Mouse (Mus musculus): ENCODE data around the gene Olfr469. TPM values are rescaled to one million over a fixed set of nuclear protein-coding genes. Genes with fewer than 3 reads are reported as not detected.
A peak's percentile ranks its signal among the peaks of the same experiment; 100 is the strongest.
"Not testable (repeated sequence)": the region's sequence is repeated elsewhere in the genome, so short reads cannot be mapped to it uniquely, and the experiment has no call there.

Gene Olfr469
- polyA plus RNA-seq (2015; fragmentation: Nextera tagmentation; extraction: Ambion mirVana) = not detected in 2 replicates

DNA sequence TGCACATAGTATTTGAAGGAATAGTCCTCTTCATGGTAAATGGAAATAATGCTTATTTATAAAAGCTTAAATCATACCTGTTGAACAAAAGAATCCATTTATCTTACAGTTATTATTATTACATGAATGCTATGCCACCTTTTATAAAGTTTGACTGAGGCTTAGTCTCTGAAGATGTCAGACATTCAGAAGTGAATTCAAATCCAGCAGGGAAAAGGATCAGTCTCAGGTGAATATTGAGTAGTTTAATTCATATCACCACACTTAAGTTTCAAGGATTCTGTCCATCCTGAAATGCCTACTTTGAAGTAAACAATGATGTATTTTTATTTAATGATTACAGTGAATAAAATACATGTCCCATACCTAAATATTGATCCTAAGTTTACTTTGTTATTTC is at the start of gene Olfr469:
Gene Olfr469, minus strand, starts transcription at position 101 of the 400 bp plus-strand sequence.
- not testable (repeated sequence) for H3K9ac ChIP-seq; H3K27me3 ChIP-seq (replicated peaks); H3K4me1 ChIP-seq; H3K9me3 ChIP-seq; H3K27ac ChIP-seq; H3K4me2 ChIP-seq; ATAC-seq (ENCODE audit: insufficient read depth, low FRiP score, low read depth); H3K36me3 ChIP-seq; H3K4me3 ChIP-seq (replicated peaks)

DNA sequence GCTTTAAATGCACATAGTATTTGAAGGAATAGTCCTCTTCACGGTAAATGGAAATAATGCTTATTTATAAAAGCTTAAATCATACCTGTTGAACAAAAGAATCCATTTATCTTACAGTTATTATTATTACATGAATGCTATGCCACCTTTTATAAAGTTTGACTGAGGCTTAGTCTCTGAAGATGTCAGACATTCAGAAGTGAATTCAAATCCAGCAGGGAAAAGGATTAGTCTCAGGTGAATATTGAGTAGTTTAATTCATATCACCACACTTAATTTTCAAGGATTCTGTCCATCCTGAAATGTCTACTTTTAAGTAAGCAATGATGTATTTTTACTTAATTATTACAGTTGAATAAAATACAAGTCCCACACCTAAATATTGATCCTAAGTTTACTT is 22.0 kb upstream of the Olfr469 start, which contains the start of gene Olfr470:
Gene Olfr470, minus strand, starts transcription at position 101 of the 400 bp plus-strand sequence.
- H3K27me3 ChIP-seq (replicated peaks); H3K27ac ChIP-seq; ATAC-seq (ENCODE audit: insufficient read depth, low FRiP score, low read depth); H3K36me3 ChIP-seq; H3K9ac ChIP-seq; H3K4me1 ChIP-seq; H3K4me3 ChIP-seq (replicated peaks); H3K9me3 ChIP-seq; H3K4me2 ChIP-seq: not testable (repeated sequence)
- 64% methylated on average over 1 of the region's 1 CpGs for WGBS

DNA sequence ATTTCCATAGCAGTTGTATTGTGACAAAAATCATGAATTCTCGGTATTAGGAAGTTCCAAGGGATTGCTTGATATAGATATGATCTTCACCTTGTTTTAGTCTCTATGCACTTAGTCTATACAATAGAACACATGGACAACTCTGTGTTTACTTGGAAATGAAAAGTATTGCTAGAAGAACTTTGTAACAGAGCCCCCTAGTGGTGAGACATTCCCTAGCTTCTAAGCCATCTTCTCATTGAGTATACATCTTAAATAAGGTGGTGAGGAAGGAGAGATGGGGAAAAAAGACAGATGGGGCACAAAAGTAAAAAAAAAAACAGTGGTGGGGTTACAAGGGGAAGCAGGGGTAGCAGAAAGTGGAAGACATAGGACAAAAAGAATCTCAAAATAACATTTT is 16.4 kb upstream of the Olfr469 start:
- Histone ChIP-seq H3K4me1 (no peaks in the 10 kb centered on the region), H3K27me3 (replicated peaks) (no peaks in the 10 kb centered on the region), H3K36me3 (no peaks in the 10 kb centered on the region), H3K4me2 (no peak overlapping the region), H3K9me3 (no peaks in the 10 kb centered on the region), H3K27ac (no peak overlapping the region), H3K9ac (no peak overlapping the region), H3K4me3 (replicated peaks) (no peak overlapping the region)
- ATAC-seq (ENCODE audit: insufficient read depth, low FRiP score, low read depth) = no peak
- WGBS = 79% methylated on average over 1 of the region's 1 CpGs

DNA sequence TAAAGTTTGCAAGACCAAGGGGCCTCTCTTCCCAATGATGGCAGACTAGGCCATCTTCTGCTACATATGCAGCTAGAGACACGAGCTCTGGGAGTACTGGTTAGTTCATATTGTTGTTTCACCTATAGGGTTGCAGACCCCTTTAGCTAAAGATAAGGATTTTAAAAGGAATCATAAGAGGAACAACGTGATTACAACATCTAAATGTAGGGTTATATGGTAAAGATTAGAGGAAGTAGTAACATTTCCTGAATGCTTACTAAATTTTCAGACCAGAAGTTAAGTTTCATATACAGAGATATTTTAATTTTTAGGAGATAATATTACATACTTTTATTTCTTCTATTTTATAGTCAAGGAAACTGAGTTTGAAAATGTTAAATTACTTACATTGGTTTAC is 1.5 kb downstream of the Olfr469 start:
- H3K9me3 ChIP-seq; H3K36me3 ChIP-seq; H3K4me3 ChIP-seq (replicated peaks); H3K4me1 ChIP-seq; H3K27me3 ChIP-seq (replicated peaks); H3K9ac ChIP-seq; H3K27ac ChIP-seq; H3K4me2 ChIP-seq; ATAC-seq (ENCODE audit: insufficient read depth, low FRiP score, low read depth): not testable (repeated sequence)
- WGBS = 63% methylated on average over 2 of the region's 2 CpGs

DNA sequence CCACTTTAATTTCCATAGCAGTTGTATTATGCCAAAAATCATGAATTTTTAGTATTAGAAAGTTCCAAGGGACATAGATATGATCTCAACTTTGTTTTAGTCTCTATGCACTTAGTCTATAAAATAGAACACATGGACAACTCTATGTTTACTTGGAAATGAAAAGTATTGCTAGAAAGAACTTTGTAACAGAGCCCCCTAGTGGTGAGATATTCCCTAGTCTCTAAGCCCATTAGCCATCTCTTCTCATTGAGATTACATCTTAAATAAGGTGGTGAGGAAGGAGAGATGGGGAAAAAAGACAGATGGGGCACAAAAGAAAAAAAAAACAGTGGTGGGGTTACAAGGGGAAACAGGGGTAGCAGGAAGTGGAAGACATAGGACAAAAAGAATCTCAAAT is 5.9 kb downstream of the Olfr469 start:
- Histone ChIP-seq H3K4me1 (no peaks in the 10 kb centered on the region), H3K27ac (no peak overlapping the region), H3K27me3 (replicated peaks) (no peaks in the 10 kb centered on the region), H3K36me3 (no peaks in the 10 kb centered on the region), H3K4me2 (no peak overlapping the region), H3K9ac (no peak overlapping the region), H3K4me3 (replicated peaks) (no peak overlapping the region), H3K9me3 (no peaks in the 10 kb centered on the region)
- ATAC-seq (ENCODE audit: insufficient read depth, low FRiP score, low read depth) = no peak

DNA sequence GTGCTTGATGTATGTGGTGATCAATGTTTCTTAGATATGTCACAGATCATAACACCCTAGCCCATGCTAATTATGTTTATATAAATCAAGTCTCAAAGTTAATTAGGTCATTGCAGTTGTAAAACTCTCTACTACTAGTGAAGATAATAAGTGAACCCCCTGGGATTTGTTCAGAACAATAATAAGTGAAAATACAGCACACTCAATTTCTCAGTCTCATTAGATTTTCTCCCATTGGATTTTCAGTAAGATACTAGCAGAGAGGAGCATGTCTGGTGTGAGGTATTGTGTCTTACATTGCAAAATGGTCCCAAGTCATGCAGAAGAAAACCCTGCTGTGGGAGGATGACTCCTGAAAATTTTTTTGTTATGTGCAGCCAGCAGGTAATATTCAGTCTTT is 13.4 kb downstream of the Olfr469 start, which contains the start of gene Olfr467:
Gene Olfr467, plus strand, starts transcription at position 301 of the 400 bp plus-strand sequence.
- no peak for ATAC-seq (ENCODE audit: insufficient read depth, low FRiP score, low read depth)
- Histone ChIP-seq H3K27me3 (replicated peaks) (no peaks in the 10 kb centered on the region), H3K9ac (no peak within 1 kb of the TSS), H3K4me1 (no peaks in the 10 kb centered on the region), H3K36me3 (no peaks in the 10 kb centered on the region), H3K9me3 (no peaks in the 10 kb centered on the region), H3K4me3 (replicated peaks) (no peak within 1 kb of the TSS), H3K4me2 (no peak within 1 kb of the TSS), H3K27ac (no peak within 1 kb of the TSS)

DNA sequence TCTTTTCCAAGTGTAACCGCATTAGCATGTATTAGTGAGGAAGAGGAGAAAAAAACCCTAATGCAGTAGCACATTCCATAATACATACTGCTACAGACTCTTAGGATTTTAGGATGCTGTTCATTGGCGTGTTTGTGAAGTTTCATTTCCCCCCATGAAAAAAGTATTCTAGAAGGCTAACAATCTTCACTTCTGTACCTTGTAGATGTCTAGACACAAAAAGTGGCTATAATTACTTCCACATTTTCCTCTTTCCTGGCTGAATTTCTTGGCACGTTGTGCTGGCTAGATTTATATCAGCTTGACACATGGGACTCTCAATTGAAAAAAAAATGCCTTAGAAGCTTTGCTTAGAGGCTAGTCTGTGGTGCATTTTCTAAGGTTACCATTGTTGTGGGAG is 23.2 kb downstream of the Olfr469 start:
- no peaks in the 10 kb centered on the region for H3K4me1 ChIP-seq
- no peaks in the 10 kb centered on the region for H3K27me3 ChIP-seq (replicated peaks)
- H3K27ac ChIP-seq = no peak overlapping the region
- no peak overlapping the region for H3K9ac ChIP-seq
- no peak for ATAC-seq (ENCODE audit: insufficient read depth, low FRiP score, low read depth)
- H3K4me2 ChIP-seq = no peak overlapping the region
- H3K9me3 ChIP-seq = no peaks in the 10 kb centered on the region
- WGBS = 65% methylated on average over 3 of the region's 3 CpGs
- H3K36me3 ChIP-seq = no peaks in the 10 kb centered on the region
- H3K4me3 ChIP-seq (replicated peaks) = no peak overlapping the region

DNA sequence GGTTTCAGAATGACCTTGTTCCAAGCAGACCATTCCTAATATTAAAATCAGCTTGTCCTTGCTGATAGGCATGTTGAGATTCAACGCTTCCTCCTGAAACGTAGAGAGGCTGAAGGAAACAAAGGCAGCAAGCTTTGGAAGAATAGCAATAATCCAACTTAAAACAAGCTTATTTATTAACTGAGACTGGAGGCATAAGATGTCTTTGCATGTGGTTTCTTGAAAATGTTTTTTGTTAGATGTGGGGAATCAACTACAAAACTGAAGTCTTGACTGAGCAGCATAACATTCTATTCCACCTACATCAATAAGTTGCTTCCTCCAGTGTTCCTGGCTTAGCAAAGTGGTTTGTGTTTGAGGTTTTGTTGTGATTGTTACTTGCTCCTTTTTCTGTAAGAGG is 24.2 kb downstream of the Olfr469 start, which contains the start of gene Ovch2:
Gene Ovch2, minus strand, starts transcription at position 101 of the 400 bp plus-strand sequence.
- Histone ChIP-seq H3K27me3 (replicated peaks) (no peaks in the 10 kb centered on the region), H3K4me2 (no peak within 1 kb of the TSS), H3K4me3 (replicated peaks) (no peak within 1 kb of the TSS), H3K36me3 (no peaks in the 10 kb centered on the region), H3K9me3 (no peaks in the 10 kb centered on the region), H3K9ac (no peak within 1 kb of the TSS), H3K27ac (no peak within 1 kb of the TSS), H3K4me1 (no peaks in the 10 kb centered on the region)
- 82% methylated on average over 2 of the region's 2 CpGs for WGBS
- ATAC-seq (ENCODE audit: insufficient read depth, low FRiP score, low read depth) = no peak

DNA sequence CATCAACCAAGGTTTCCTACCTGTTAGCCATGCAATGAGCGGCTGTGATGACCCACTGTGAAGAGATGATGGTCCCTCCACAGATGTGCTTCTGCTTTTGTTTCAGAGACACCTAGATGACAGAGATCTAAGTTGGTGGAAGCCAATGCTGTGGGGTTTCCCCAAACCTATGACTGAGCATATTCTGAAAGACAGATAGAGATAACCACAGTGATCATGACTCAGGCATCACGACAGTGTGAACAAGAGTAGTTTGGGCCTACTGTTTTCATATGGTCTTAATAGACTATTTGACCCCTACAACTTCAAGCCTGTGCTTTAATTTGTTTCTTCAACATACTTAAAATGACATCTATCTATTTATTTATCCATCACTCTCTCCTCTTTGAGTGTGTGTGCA is 28.8 kb downstream of the Olfr469 start:
- WGBS = 89% methylated on average over 2 of the region's 2 CpGs
- H3K36me3 ChIP-seq = no peaks in the 10 kb centered on the region
- no peak for ATAC-seq (ENCODE audit: insufficient read depth, low FRiP score, low read depth)
- H3K4me3 ChIP-seq (replicated peaks) = no peak overlapping the region
- H3K4me2 ChIP-seq = no peak overlapping the region
- H3K9ac ChIP-seq = no peak overlapping the region
- no peaks in the 10 kb centered on the region for H3K4me1 ChIP-seq
- no peaks in the 10 kb centered on the region for H3K27me3 ChIP-seq (replicated peaks)
- no peaks in the 10 kb centered on the region for H3K9me3 ChIP-seq
- H3K27ac ChIP-seq = no peak overlapping the region

DNA sequence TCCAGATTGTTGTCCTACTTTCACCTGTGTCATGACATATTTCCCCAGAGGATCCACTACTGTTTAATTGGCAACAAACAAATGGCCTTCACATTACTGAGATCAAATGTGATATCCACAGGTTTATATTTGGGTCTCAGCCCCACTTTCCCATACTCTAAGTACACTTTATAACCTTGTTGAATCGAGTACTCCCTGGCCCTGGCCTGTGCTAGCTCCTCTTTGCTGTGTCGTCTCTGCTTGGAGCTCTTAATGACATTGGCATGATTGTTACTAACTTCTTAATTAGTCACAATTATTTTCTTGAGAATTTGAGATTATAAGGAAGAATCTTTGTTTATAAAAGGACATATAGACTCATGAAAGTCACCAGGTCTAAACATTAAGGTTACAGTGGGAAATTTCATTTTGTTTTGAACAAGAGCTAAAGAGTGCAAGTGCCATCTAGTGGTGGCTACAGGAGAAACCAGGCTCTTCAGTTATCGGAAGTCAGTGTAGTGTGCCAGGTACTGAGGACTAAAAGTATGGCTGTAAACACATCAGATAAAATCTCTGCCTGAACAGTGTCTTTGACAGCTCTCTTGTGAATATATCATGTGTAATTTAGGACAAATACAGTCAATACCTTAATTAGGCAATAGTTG is 37.2 kb downstream of the Olfr469 start:
- Histone ChIP-seq H3K4me3 (replicated peaks) (no peak overlapping the region), H3K4me1 (no peaks in the 10 kb centered on the region), H3K27ac (no peak overlapping the region), H3K9me3 (no peaks in the 10 kb centered on the region), H3K36me3 (no peaks in the 10 kb centered on the region), H3K27me3 (replicated peaks) (no peaks in the 10 kb centered on the region), H3K9ac (no peak overlapping the region), H3K4me2 (no peak overlapping the region)
- 58% methylated on average over 3 of the region's 3 CpGs for WGBS
- ATAC-seq (ENCODE audit: insufficient read depth, low FRiP score, low read depth) = no peak

DNA sequence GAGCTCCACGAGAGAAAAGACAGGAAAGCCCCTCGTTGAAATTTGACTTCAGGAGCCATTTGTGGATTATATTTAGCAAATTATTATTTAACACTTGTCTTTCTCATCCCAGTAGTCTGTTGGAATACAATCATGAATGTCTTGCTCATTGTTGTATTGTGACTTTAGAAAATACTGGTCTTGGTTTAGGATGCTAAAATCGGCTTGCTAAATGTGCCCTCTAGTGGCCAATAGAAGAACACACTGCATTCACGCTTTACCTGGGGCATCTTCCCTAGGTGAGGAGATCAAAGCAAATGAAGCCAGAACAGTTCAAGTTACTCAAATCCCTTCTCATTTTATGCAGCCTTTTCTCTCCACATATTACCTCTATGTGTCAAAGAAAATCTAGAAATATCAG is 45.7 kb downstream of the Olfr469 start:
- no peaks in the 10 kb centered on the region for H3K4me1 ChIP-seq
- H3K27me3 ChIP-seq (replicated peaks) = no peaks in the 10 kb centered on the region
- no peak overlapping the region for H3K4me2 ChIP-seq
- no peak overlapping the region for H3K27ac ChIP-seq
- H3K36me3 ChIP-seq = no peaks in the 10 kb centered on the region
- H3K9ac ChIP-seq = no peak overlapping the region
- WGBS = 42% methylated on average over 4 of the region's 4 CpGs
- H3K9me3 ChIP-seq = no peaks in the 10 kb centered on the region
- ATAC-seq (ENCODE audit: insufficient read depth, low FRiP score, low read depth) = no peak
- no peak overlapping the region for H3K4me3 ChIP-seq (replicated peaks)

DNA sequence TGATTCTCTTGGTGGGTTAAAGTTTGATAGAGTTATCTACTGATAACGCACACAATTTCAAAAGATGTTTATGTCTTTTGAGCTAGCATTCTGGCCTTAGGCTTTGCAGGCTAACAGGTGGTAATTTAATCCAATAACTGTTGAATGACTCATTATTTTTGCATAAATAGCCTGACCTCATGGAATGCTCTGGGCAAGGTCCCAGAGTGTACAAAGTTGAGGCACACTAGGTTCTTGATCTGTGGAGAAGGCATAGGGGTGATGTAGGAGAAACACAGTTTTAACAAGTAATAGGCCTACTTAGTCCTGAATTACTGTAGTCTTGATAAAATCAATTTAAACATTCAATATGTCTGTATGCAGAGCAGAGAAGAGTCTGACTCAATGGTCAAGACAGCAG is 47.1 kb downstream of the Olfr469 start:
- H3K27me3 ChIP-seq (replicated peaks) = no peaks in the 10 kb centered on the region
- no peaks in the 10 kb centered on the region for H3K36me3 ChIP-seq
- no peak overlapping the region for H3K27ac ChIP-seq
- no peak overlapping the region for H3K4me2 ChIP-seq
- ATAC-seq (ENCODE audit: insufficient read depth, low FRiP score, low read depth) = 0 out of 2 replicates have a peak, but pooled peaks have one; percentile 2
- H3K9ac ChIP-seq = no peak overlapping the region
- H3K4me3 ChIP-seq (replicated peaks) = no peak overlapping the region
- no peaks in the 10 kb centered on the region for H3K9me3 ChIP-seq
- WGBS = 66% methylated on average over 1 of the region's 1 CpGs
- H3K4me1 ChIP-seq = no peaks in the 10 kb centered on the region

DNA sequence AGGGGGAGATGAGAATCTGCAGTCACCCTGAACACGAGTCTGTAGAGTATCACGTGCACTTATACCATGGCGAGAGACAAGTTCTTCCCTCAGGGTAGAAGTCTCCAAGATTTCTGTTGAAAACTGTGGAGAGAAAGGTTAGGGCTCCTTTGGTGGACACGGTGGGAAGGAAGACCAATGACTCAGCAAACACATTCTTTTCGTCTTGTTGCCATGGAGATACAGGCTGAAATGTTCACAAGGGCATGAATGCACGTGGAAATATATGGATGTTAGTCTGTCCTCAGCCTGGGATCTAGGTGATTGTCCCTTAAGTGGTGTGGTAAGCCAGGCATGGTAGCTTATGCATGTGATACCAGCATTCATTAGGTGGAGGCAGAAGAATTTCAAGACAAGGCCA is 54.5 kb downstream of the Olfr469 start:
- H3K4me2 ChIP-seq = no peak overlapping the region
- 61% methylated on average over 6 of the region's 6 CpGs for WGBS
- H3K27me3 ChIP-seq (replicated peaks) = no peaks in the 10 kb centered on the region
- no peak overlapping the region for H3K27ac ChIP-seq
- no peak for ATAC-seq (ENCODE audit: insufficient read depth, low FRiP score, low read depth)
- no peaks in the 10 kb centered on the region for H3K4me1 ChIP-seq
- no peak overlapping the region for H3K4me3 ChIP-seq (replicated peaks)
- H3K9ac ChIP-seq = no peak overlapping the region
- H3K36me3 ChIP-seq = no peaks in the 10 kb centered on the region
- no peaks in the 10 kb centered on the region for H3K9me3 ChIP-seq

Data from stomach, embryonic 15.5 days (tissue).